Mouse (Mus musculus) limb, embryonic 14.5 days (tissue): ENCODE measurements at regions not wholly inside any gene's neighbourhood (a gene's known extent, or its start where the extent isn't known, plus 50 kb on each side); places are given as distances from the start of the nearest gene placed in this dataset.
A peak's percentile ranks its signal among the peaks of the same experiment; 100 is the strongest.

ENCODE experiments used
- ATAC-seq: fragments of 200-750 bp; cut with Nextera tagmentation; 2 replicates; pipeline ENCODE4 v1.8.0; 2017; ENCODE audit warnings: low read depth, moderate number of reproducible peaks, moderate TSS enrichment; ENCODE audit not compliant: low FRiP score
- DNase-seq: peaks from one replicate; pipeline ENCODE4 v3.0.0-alpha.2; 2015; ENCODE audit warnings: low spot score
- H3K27ac ChIP-seq: fragments of 300-500 bp; sonication (generic); replicated peaks from 2 replicates; pipeline ENCODE4 v1.5.1; 2014; ENCODE audit warnings: low read depth, mild to moderate bottlenecking, low read length, moderate library complexity, mixed read lengths
- H3K27me3 ChIP-seq: fragments of 300-500 bp; sonication (generic); 2 replicates; pipeline ENCODE4 v1.6.1; 2014; ENCODE audit warnings: low read length, mixed read lengths; ENCODE audit not compliant: control insufficient read depth, insufficient read depth
- H3K36me3 ChIP-seq: fragments of 300-500 bp; sonication (generic); 2 replicates; pipeline ENCODE4 v1.6.1; 2014; ENCODE audit warnings: mild to moderate bottlenecking, low read length, moderate library complexity, mixed read lengths; ENCODE audit not compliant: control insufficient read depth, insufficient read depth
- H3K4me1 ChIP-seq: fragments of 300-500 bp; sonication (generic); 2 replicates; pipeline ENCODE4 v1.6.1; 2014; ENCODE audit warnings: antibody characterized with exemption, low read length, mixed read lengths; ENCODE audit not compliant: control insufficient read depth, insufficient read depth
- H3K4me2 ChIP-seq: fragments of 300-500 bp; sonication (generic); replicated peaks from 2 replicates; pipeline ENCODE4 v1.6.1; 2014; ENCODE audit warnings: low read depth, mild to moderate bottlenecking, low read length, moderate library complexity; ENCODE audit not compliant: severe bottlenecking
- H3K4me3 ChIP-seq: fragments of 300-500 bp; sonication (generic); replicated peaks from 2 replicates; pipeline ENCODE4 v1.5.1; 2014; ENCODE audit warnings: low read length
- H3K9ac ChIP-seq: fragments of 300-500 bp; sonication (generic); 2 replicates; pipeline ENCODE4 v1.6.1; 2014; ENCODE audit warnings: mild to moderate bottlenecking, low read depth, low read length, moderate library complexity; ENCODE audit not compliant: severe bottlenecking
- H3K9me3 ChIP-seq: fragments of 300-500 bp; sonication (generic); 2 replicates; pipeline ENCODE4 v1.6.1; 2016; ENCODE audit warnings: low read length; ENCODE audit not compliant: control insufficient read depth
- POLR2A ChIP-seq: fragments of 200-500 bp; IDR thresholded peaks from 2 replicates; pipeline ENCODE4 v1.8.0; 2012; ENCODE audit warnings: inconsistent platforms, mild to moderate bottlenecking, moderate library complexity, borderline replicate concordance; ENCODE audit not compliant: insufficient read depth, insufficient read length; ENCODE audit errors: extremely low read depth
- WGBS: fragments of 180-500 bp; shearing (Covaris S2); extraction: QIAGEN DNeasy Blood & Tissue Kit; methylation state at CpG from one replicate; pipeline ENCODE4 v1.1.7; 2014; 5-methylcytosine and 5-hydroxymethylcytosine counted together

DNA sequence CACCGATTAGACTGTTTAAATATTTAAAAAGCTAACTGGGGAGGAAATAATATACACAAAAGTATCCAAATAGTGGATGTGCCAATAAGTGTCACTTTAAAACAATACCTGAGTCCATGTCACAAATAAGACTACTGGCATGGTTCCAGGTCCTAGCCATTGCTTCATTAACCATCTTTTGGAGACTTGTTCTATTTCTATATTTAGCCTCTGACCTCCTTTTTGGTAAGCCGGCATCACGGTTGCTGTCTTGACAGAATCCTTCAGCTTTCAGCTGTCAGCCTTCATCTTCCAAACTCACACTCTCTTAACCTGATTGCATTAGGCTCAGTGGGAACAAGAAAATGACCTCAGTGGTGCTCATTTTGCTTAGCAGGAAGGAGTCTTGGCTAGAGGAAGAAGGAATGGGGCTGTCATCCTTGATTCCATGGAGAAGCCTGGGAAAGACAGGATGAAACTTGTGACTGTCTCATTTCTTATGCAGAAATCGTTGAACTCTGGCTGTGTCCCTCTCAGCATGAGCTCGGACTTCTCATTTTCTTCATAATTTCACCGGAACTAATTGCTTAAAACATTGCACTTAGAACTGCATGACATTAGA is 208.9 kb upstream of the Veph1 start:
- ATAC-seq = no peak
- H3K4me1 ChIP-seq = peaks cover 17% of the 10 kb centered on the region
- no peak overlapping the region for H3K4me2 ChIP-seq
- H3K27ac ChIP-seq = no peak overlapping the region
- no peak for TF ChIP-seq POLR2A
- no peak overlapping the region for H3K4me3 ChIP-seq
- no peaks in the 10 kb centered on the region for H3K36me3 ChIP-seq
- WGBS = 32% methylated on average over 6 of the region's 6 CpGs
- no peaks in the 10 kb centered on the region for H3K9me3 ChIP-seq
- DNase-seq = no peak
- H3K9ac ChIP-seq = no peak overlapping the region
- no peaks in the 10 kb centered on the region for H3K27me3 ChIP-seq

DNA sequence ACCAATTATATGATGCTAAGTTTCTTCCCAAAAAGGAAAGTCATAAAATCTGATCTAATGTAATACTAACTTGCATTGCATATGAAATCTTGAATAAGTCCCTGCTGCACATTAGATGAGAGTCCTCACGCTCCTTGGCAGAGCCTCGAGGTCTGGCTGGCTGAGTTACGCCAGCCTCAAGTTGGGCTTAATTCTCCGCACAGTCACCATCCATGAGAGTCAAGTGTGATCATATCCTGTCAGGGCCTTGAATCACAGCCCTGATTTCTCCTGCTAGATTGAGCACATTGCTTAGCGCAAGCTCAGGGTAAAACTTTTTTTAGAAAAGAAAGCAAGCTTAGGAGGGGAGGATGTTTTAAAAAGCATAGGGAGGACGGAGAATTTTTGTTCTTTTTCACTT is 208.1 kb upstream of the Veph1 start:
- ATAC-seq = no peak; the same call in 1 of the 2 replicates
- WGBS = 37% methylated on average over 6 of the region's 6 CpGs
- peaks cover 17% of the 10 kb centered on the region for H3K4me1 ChIP-seq

DNA sequence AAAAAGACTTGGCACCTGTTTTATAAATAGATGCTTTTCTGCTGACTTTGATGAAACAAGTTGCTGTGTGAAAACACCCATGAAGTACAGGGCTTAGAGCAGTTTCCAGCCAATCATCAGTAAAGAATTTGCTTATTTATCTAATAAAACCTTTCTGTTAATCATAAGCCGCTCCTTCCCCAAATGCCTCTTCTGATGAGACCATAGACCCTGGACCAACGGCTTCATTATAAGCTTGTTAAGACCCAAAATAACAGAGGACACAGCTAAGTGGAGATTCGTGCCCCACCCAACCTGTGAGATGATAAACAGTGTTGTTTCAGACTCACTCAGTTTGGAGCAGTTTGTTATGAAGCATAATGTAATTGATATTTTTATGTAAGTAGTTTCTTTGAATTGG is 207.0 kb upstream of the Veph1 start:
- no peak overlapping the region for H3K4me2 ChIP-seq
- no peak for TF ChIP-seq POLR2A
- ATAC-seq (no peak), DNase-seq (no peak)
- H3K9me3 ChIP-seq = no peaks in the 10 kb centered on the region
- no peaks in the 10 kb centered on the region for H3K27me3 ChIP-seq
- no peak overlapping the region for H3K9ac ChIP-seq
- no peak overlapping the region for H3K4me3 ChIP-seq
- WGBS = 78% methylated on average over 3 of the region's 3 CpGs
- H3K4me1 ChIP-seq = peaks cover 17% of the 10 kb centered on the region
- H3K36me3 ChIP-seq = no peaks in the 10 kb centered on the region
- H3K27ac ChIP-seq = no peak overlapping the region

More for the DNA sequence above, 208.1 kb upstream of the Veph1 start:
- DNase-seq = peak; percentile 28
- Histone ChIP-seq H3K27me3 (no peaks in the 10 kb centered on the region), H3K4me2 (0 out of 2 replicates have a peak overlapping the region, but pooled peaks have one; percentile 14), H3K4me3 (no peak overlapping the region), H3K27ac (no peak overlapping the region), H3K9ac (no peak overlapping the region), H3K9me3 (no peaks in the 10 kb centered on the region), H3K36me3 (no peaks in the 10 kb centered on the region)
- TF ChIP-seq POLR2A = no peak

- Histone ChIP-seq H3K4me2 (no peak overlapping the region), H3K36me3 (no peaks in the 10 kb centered on the region), H3K27me3 (no peaks in the 10 kb centered on the region), H3K9me3 (no peaks in the 10 kb centered on the region), H3K4me3 (no peak overlapping the region), H3K27ac (no peak overlapping the region), H3K4me1 (peaks cover 16% of the 10 kb centered on the region), H3K9ac (no peak overlapping the region)
- no peak for DNase-seq
- WGBS = 41% methylated on average over 4 of the region's 4 CpGs
- TF ChIP-seq POLR2A = no peak
- no peak for ATAC-seq
Measured at GRCm38 (mm10) chr3:66501865-66502264, 205.2 kb upstream of the Veph1 start.

- H3K9ac ChIP-seq = no peak overlapping the region
- DNase-seq = no peak
- no peaks in the 10 kb centered on the region for H3K9me3 ChIP-seq
- TF ChIP-seq POLR2A = no peak
- H3K4me1 ChIP-seq = no peaks in the 10 kb centered on the region
- ATAC-seq = no peak
- WGBS = 80% methylated on average over 2 of the region's 2 CpGs
- H3K4me2 ChIP-seq = no peak overlapping the region
- H3K36me3 ChIP-seq = no peaks in the 10 kb centered on the region
- no peak overlapping the region for H3K27ac ChIP-seq
- no peaks in the 10 kb centered on the region for H3K27me3 ChIP-seq
- H3K4me3 ChIP-seq = no peak overlapping the region
Measured at GRCm38 (mm10) chr3:66494442-66495113, 197.9 kb upstream of the Veph1 start.
